Mouse (Mus musculus) CH12.LX (cell line): ENCODE data around the gene Chst11. TPM values are rescaled to one million over a fixed set of nuclear protein-coding genes. Genes with fewer than 3 reads are reported as not detected.

Source experiments
- DNase-seq: peaks from one replicate; pipeline ENCODE4 v3.0.0-alpha.2; 2013; ENCODE audit errors: extremely low read depth
- H3K27ac ChIP-seq: 2 replicates; pipeline ENCODE4 v1.5.1; 2012; ENCODE audit warnings: low read depth, mild to moderate bottlenecking, control low read depth, moderate library complexity; ENCODE audit not compliant: insufficient read depth
- H3K27me3 ChIP-seq: replicated peaks from 2 replicates; pipeline ENCODE3; 2012; ENCODE audit warnings: inconsistent platforms
- H3K36me3 ChIP-seq, 2 experiments: replicated peaks in 1 of 2; 2 replicates each; pipeline versions ENCODE3 to v1.6.1; 2012; ENCODE audit warnings: inconsistent platforms in 1 of 2, low read length in 1 of 2, mild to moderate bottlenecking in 1 of 2, mixed read lengths in 1 of 2, moderate library complexity in 1 of 2; ENCODE audit not compliant: control insufficient read depth in 1 of 2, insufficient read depth in 1 of 2
- H3K4me1 ChIP-seq, 2 experiments: 2 replicates each; pipeline ENCODE4 v1.6.1; 2012; ENCODE audit warnings: inconsistent platforms in 1 of 2, moderate library complexity in 1 of 2; ENCODE audit not compliant: insufficient read depth in 2 of 2, control insufficient read depth in 1 of 2
- H3K4me2 ChIP-seq: 2 replicates; pipeline ENCODE4 v1.6.1; 2012; ENCODE audit warnings: low read depth, mild to moderate bottlenecking, control low read depth; ENCODE audit not compliant: poor library complexity, insufficient read depth, severe bottlenecking
- H3K4me3 ChIP-seq, 3 experiments: fragments of 150-350 bp in 1 of 3; sonication (generic) in 1 of 3; replicated peaks in 1 of 3; 2 replicates each; pipeline versions ENCODE3 to v1.5.1; 2011 to 2012; ENCODE audit warnings: low read depth in 2 of 3, low read length in 2 of 3, mild to moderate bottlenecking in 2 of 3, moderate library complexity in 2 of 3, control low read depth in 1 of 3, improper control_type of control experiment in 1 of 3, inconsistent platforms in 1 of 3, mixed read lengths in 1 of 3; ENCODE audit not compliant: poor library complexity in 1 of 3
- H3K79me2 ChIP-seq: replicated peaks from 2 replicates; pipeline ENCODE4 v1.6.1; 2012; ENCODE audit warnings: mild to moderate bottlenecking, moderate library complexity; ENCODE audit not compliant: control insufficient read depth, poor library complexity, insufficient read depth, severe bottlenecking; ENCODE audit errors: extremely low read depth
- H3K9ac ChIP-seq: 2 replicates; pipeline ENCODE4 v1.6.1; 2012; ENCODE audit warnings: low read depth, mild to moderate bottlenecking, control low read depth, moderate library complexity; ENCODE audit not compliant: insufficient read depth
- H3K9me3 ChIP-seq: replicated peaks from 2 replicates; pipeline ENCODE3; 2012; ENCODE audit warnings: low read length, inconsistent platforms, mixed read lengths
- BHLHE40 ChIP-seq: IDR thresholded peaks from 2 replicates; pipeline ENCODE4 v1.6.1; 2011; ENCODE audit warnings: mild to moderate bottlenecking, low read depth, low read length, improper control_type of control experiment
- CHD2 ChIP-seq: IDR thresholded peaks from 2 replicates; pipeline ENCODE4 v1.6.1; 2011; ENCODE audit warnings: low read length, improper control_type of control experiment
- ELF1 ChIP-seq: IDR thresholded peaks from 2 replicates; pipeline ENCODE4 v1.6.1; 2014; ENCODE audit warnings: low read depth, mild to moderate bottlenecking, inconsistent platforms, low read length, improper control_type of control experiment
- ETS1 ChIP-seq: conservative IDR thresholded peaks from 2 replicates; pipeline ENCODE4 v1.6.1; 2012; ENCODE audit warnings: low read depth, mild to moderate bottlenecking, inconsistent platforms, low read length, improper control_type of control experiment, moderate library complexity
- HCFC1 ChIP-seq: IDR thresholded peaks from 2 replicates; pipeline ENCODE4 v1.6.1; 2012; ENCODE audit warnings: low read depth, mild to moderate bottlenecking, inconsistent platforms, low read length, improper control_type of control experiment
- IRF4 ChIP-seq: IDR thresholded peaks from 2 replicates; pipeline ENCODE4 v1.6.1; 2014; ENCODE audit warnings: low read depth, mild to moderate bottlenecking, inconsistent platforms, low read length, improper control_type of control experiment
- MAZ ChIP-seq: IDR thresholded peaks from 2 replicates; pipeline ENCODE4 v1.6.1; 2012; ENCODE audit warnings: low read depth, mild to moderate bottlenecking, inconsistent platforms, low read length, improper control_type of control experiment, moderate library complexity
- MEF2A ChIP-seq: IDR thresholded peaks from 2 replicates; pipeline ENCODE4 v1.6.1; 2014; ENCODE audit warnings: low read depth, mild to moderate bottlenecking, inconsistent platforms, low read length, improper control_type of control experiment, borderline replicate concordance
- MXI1 ChIP-seq: IDR thresholded peaks from 2 replicates; pipeline ENCODE4 v1.6.1; 2011; ENCODE audit warnings: mild to moderate bottlenecking, low read depth, low read length, improper control_type of control experiment
- MYC ChIP-seq: IDR thresholded peaks from 2 replicates; pipeline ENCODE4 v1.6.1; 2011; ENCODE audit warnings: low read depth, mild to moderate bottlenecking, improper control_type of control experiment, low read length
- NRF1 ChIP-seq: IDR thresholded peaks from 2 replicates; pipeline ENCODE4 v1.6.1; 2014; ENCODE audit warnings: low read depth, mild to moderate bottlenecking, inconsistent platforms, low read length, improper control_type of control experiment, moderate library complexity
- POLR2A ChIP-seq: IDR thresholded peaks from 2 replicates; pipeline ENCODE4 v1.6.1; 2011; ENCODE audit warnings: low read depth, mild to moderate bottlenecking, improper control_type of control experiment, low read length
- SIN3A ChIP-seq: IDR thresholded peaks from 2 replicates; pipeline ENCODE4 v1.6.1; 2012; ENCODE audit warnings: low read length, improper control_type of control experiment, inconsistent platforms
- TBP ChIP-seq: conservative IDR thresholded peaks from 2 replicates; pipeline ENCODE4 v1.6.1; 2011; ENCODE audit warnings: low read depth, low read length, improper control_type of control experiment
- TCF12 ChIP-seq: IDR thresholded peaks from 2 replicates; pipeline ENCODE4 v1.6.1; 2014; ENCODE audit warnings: low read depth, mild to moderate bottlenecking, inconsistent platforms, low read length, improper control_type of control experiment
- UBTF ChIP-seq: IDR thresholded peaks from 2 replicates; pipeline ENCODE4 v1.6.1; 2012; ENCODE audit warnings: low read depth, mild to moderate bottlenecking, inconsistent platforms, low read length, improper control_type of control experiment, moderate library complexity
- USF1 ChIP-seq: IDR thresholded peaks from 2 replicates; pipeline ENCODE4 v1.6.1; 2014; ENCODE audit warnings: low read depth, mild to moderate bottlenecking, inconsistent platforms, low read length, improper control_type of control experiment
- ZC3H11A ChIP-seq: IDR thresholded peaks from 2 replicates; pipeline ENCODE4 v1.6.1; 2012; ENCODE audit warnings: low read depth, mild to moderate bottlenecking, inconsistent platforms, low read length, improper control_type of control experiment
- ZMIZ1 ChIP-seq: IDR thresholded peaks from 2 replicates; pipeline ENCODE4 v1.6.1; 2012; ENCODE audit warnings: low read depth, mild to moderate bottlenecking, inconsistent platforms, low read length, improper control_type of control experiment
- ZNF384 ChIP-seq: IDR thresholded peaks from 2 replicates; pipeline ENCODE4 v1.6.1; 2012; ENCODE audit warnings: low read depth, low read length, improper control_type of control experiment, inconsistent platforms
- dilution Hi-C: fragments of 300-500 bp; cut with MboI; formaldehyde crosslinking; loops from 2 replicates; pipeline ENCODE4 v1.14.3; 2020; ENCODE audit warnings: low sequenced_read_pairs; ENCODE audit not compliant: extremely low pct_unique_long_range_greater_than_20kb, extremely low pct_ligation_motif_present
- in situ Hi-C: fragments of 300-500 bp; cut with MboI; formaldehyde crosslinking; loops from 3 replicates; pipeline ENCODE4 v1.14.3; 2019; ENCODE audit warnings: low sequenced_read_pairs, low pct_ligation_motif_present, low pct_unique_long_range_greater_than_20kb, mixed read lengths
- polyA plus RNA-seq: library from polyadenylated mRNA; unstranded; fragments of >175 nt; gene quantifications from 2 replicates; pipeline ENCODE4 v1.2.1, GENCODE M21; 2012; ENCODE audit warnings: low read depth; ENCODE audit not compliant: insufficient read length
- total RNA-seq, 2 experiments: library from RNA; depleted of rRNA; stranded (reverse); fragments of 300-350 nt in 1 of 2; fragments of >200 nt in 1 of 2; gene quantifications; 2 replicates each; pipeline ENCODE4 v1.2.3; 2012 to 2014

Gene Chst11
- 3.6 TPM in 2 replicates for total RNA-seq (2012; rRNA removed)
- total RNA-seq (2014; rRNA removed) = 5.2 and 5.3 TPM in 2 replicates
- 3.5 and 4.5 TPM in 2 replicates for polyA plus RNA-seq

- Histone ChIP-seq H3K4me1 (peaks cover 3 to 24% of the 10 kb centered on the region in 2 experiments; a peak in 3 of 4 replicates), H3K4me3 (peak within 1 kb of the TSS; percentile 69 to 87 (median 70)), H3K36me3 (no peaks in the 10 kb centered on the region), H3K9ac (peak within 1 kb of the TSS; percentile 48)
- in situ Hi-C loops = loop anchor here (10.0 kb wide), 1 partner anchor 50 kb away; no protein-coding TSS in a partner anchor
- TF ChIP-seq CHD2 = no peak
- TF ChIP-seq ZMIZ1 = 0 out of 2 replicates have a peak, but pooled peaks have one; percentile 46
- peak; percentile 80 for TF ChIP-seq BHLHE40
- TF ChIP-seq ELF1 = 0 out of 2 replicates have a peak, but pooled peaks have one; percentile 29
- TF ChIP-seq HCFC1 = peak; percentile 20; the same call in 1 of the 2 replicates
- TF ChIP-seq TBP = no peak
- TF ChIP-seq IRF4 = peak; percentile 58
- peak; percentile 93 for TF ChIP-seq UBTF
- 0 out of 2 replicates have a peak, but pooled peaks have one; percentile 8 for TF ChIP-seq MEF2A
- no peak for TF ChIP-seq ZNF384
- TF ChIP-seq MYC = 0 out of 2 replicates have a peak, but pooled peaks have one; percentile 38
- peak; percentile 81 for TF ChIP-seq SIN3A
- peak; percentile 78 for TF ChIP-seq ETS1
- TF ChIP-seq USF1 = no peak
- TF ChIP-seq MAZ = peak; percentile 89
- TF ChIP-seq NRF1 = peak; percentile 51
- TF ChIP-seq ZC3H11A = no peak
- TF ChIP-seq POLR2A = peak; percentile 46; the same call in 1 of the 2 replicates
- peak; percentile 54; the same call in 1 of the 2 replicates for TF ChIP-seq TCF12
- TF ChIP-seq MXI1 = peak; percentile 83
- TF ChIP-seq, all 38 proteins: peak for 15
- H3K9me3 ChIP-seq = no peaks in the 10 kb centered on the region
- no peaks in the 10 kb centered on the region for H3K79me2 ChIP-seq
- peaks cover 42% of the 10 kb centered on the region for H3K27me3 ChIP-seq
- dilution Hi-C loops = no loop called here
- DNase-seq = peak; percentile 71
- H3K27ac ChIP-seq = peak within 1 kb of the TSS; percentile 21; the same call in 1 of the 2 replicates
- peak within 1 kb of the TSS; percentile 91 for H3K4me2 ChIP-seq
Observed at GRCm38 (mm10) chr10:82984950-82985699, at the start of gene Chst11. Gene Chst11 (plus strand): TSS chr10:82985498.
